Mouse (Mus musculus) left cerebral cortex, postnatal 36 days (tissue): ENCODE data around the gene Dlx1. TPM values are rescaled to one million over a fixed set of nuclear protein-coding genes. Genes with fewer than 3 reads are reported as not detected.

Experiments
- DNase-seq, 2 experiments: peaks; one replicate each; pipeline ENCODE4 v3.0.0; 2021 to 2022; ENCODE audit warnings: low spot score in 2 of 2, mixed read lengths in 1 of 2
- intact Hi-C: fragments of 180-260 bp; cut with DNase I; formaldehyde crosslinking; loops from one replicate; pipeline ENCODE4 v1.15.1; 2025
- total RNA-seq, 2 experiments: library from RNA; stranded (reverse); gene quantifications; 2 replicates each; pipeline ENCODE4 v1.2.3; 2021

Gene Dlx1
- 10 to 100 TPM; 19.4 to 21.5 TPM for total RNA-seq

- no peak for DNase-seq
- intact Hi-C loops = loop anchor here (5.0 kb wide), 1 partner anchor 76 kb away; the partner anchor contains the start of gene Metap1d
These were observed at the start of gene Dlx1 for GRCm38 (mm10) chr2:71528014-71528713. Gene Dlx1, plus strand, starts transcription at chr2:71528113.

GRCm38 (mm10) chr2:71479917-71480316 is 48.0 kb upstream of the Dlx1 start:
- no peak for DNase-seq
- intact Hi-C loops = no loop called here

- DNase-seq = no peak
- intact Hi-C loops = no loop called here
These were observed 46.1 kb upstream of the Dlx1 start for GRCm38 (mm10) chr2:71481825-71482224.

GRCm38 (mm10) chr2:71483046-71483716 is 44.7 kb upstream of the Dlx1 start:
- intact Hi-C loops = no loop called here
- DNase-seq = no peak

- DNase-seq = no peak
- intact Hi-C loops = no loop called here
These were observed 44.2 kb upstream of the Dlx1 start for GRCm38 (mm10) chr2:71483717-71484066.

- intact Hi-C loops = no loop called here
- DNase-seq = no peak
These were observed 36.6 kb upstream of the Dlx1 start for GRCm38 (mm10) chr2:71491295-71491694.

GRCm38 (mm10) chr2:71493161-71493683 is 34.7 kb upstream of the Dlx1 start:
- intact Hi-C loops = no loop called here
- DNase-seq = no peak

- DNase-seq = peak; percentile 21 to 22
- intact Hi-C loops = no loop called here
These were observed 33.4 kb upstream of the Dlx1 start for GRCm38 (mm10) chr2:71494503-71494902.

- peak in 1 of 2 experiments; percentile 13 for DNase-seq
- intact Hi-C loops = no loop called here
These were observed 32.9 kb upstream of the Dlx1 start for GRCm38 (mm10) chr2:71494971-71495370.

DNA sequence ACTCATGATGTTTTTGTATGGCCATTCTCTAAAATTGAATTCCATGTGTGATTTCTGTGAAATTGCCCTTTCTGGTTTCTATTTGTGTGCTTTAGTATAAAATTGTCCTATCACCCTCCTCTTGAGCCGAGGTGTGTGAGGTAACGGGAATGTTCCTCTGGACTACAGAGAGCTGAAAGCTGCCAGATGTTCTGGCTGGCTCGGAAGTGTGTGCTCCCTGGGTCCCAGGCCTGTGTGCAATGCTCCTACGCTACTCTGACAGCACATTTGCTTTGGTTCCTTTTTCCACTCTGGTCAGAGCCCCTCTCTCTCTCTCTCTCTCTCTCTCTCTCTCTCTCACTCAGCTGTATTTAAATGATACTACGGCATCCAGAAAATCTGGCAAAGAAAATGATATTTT is 30.7 kb upstream of the Dlx1 start:
- intact Hi-C loops = no loop called here
- no peak for DNase-seq

- DNase-seq = no peak
- intact Hi-C loops = no loop called here
These were observed 28.4 kb upstream of the Dlx1 start for GRCm38 (mm10) chr2:71499276-71500230.

DNA sequence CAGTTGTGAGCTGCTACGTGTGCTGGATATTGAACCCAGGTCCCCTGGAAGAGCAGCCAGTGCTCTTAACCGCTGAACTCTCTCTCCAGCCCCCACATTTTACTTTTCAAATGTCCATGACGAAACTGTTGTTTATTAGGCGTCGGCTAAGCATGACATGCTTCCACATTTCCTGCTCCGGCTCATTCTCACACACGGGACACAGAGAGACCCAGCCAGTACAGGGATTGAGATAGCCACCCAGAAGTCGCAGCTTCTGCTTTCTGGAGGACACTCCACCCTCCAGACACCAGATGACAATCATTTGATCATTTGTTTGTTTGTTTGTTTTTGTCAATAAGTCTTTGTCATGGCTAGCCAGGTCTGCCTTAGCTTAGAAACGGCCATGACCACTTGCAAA is 23.1 kb upstream of the Dlx1 start:
- no peak for DNase-seq
- intact Hi-C loops = no loop called here

DNA sequence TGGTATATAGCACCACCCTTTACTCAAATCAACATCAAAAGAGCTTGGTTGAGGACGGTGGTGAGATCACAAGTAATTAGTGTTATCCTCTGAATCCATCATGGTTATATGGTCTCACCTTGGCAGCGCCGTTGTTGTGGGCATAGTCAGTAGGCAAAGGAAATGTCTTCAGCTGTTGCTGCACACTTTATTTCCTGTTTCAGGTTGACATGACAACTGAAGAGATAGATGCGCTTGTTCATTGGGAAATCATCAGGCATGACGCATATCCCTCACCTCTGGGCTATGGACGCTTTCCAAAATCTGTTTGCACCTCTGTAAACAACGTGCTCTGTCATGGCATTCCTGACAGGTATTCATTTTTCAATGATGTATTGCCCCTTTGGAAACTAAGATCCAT is 16.7 kb upstream of the Dlx1 start:
- intact Hi-C loops = no loop called here
- no peak for DNase-seq

GRCm38 (mm10) chr2:71512326-71512725 is 15.6 kb upstream of the Dlx1 start:
- DNase-seq = no peak
- intact Hi-C loops = no loop called here

DNA sequence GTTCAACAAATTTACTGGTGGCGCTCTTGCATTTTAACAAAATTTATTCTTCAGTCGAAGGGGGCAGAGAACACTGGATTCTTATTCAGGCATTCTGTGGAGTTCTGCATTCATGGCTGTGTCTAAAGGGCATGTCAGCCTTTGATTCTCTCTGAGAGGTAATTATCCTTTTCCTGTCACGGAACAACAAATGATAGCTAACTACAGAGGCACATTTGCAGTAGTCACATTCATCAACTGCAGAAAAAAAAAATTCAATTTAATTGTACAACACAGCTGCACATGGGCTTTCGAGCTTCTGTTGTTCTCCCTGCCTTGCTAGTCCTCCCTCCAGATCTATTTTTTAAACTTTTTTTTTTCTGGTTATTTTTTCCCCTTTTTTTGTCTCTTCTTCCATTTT is 10.9 kb upstream of the Dlx1 start:
- DNase-seq = no peak
- intact Hi-C loops = loop anchor here (2.0 kb wide), 1 partner anchor 14 kb away; no protein-coding TSS in a partner anchor

- DNase-seq = no peak
- intact Hi-C loops = loop anchor here (2.0 kb wide), 1 partner anchor 13 kb away; no protein-coding TSS in a partner anchor
These were observed 10.3 kb upstream of the Dlx1 start for GRCm38 (mm10) chr2:71517466-71518099.

GRCm38 (mm10) chr2:71522871-71523270 is 5.0 kb upstream of the Dlx1 start:
- DNase-seq = no peak
- intact Hi-C loops = no loop called here

- intact Hi-C loops = no loop called here
- DNase-seq = no peak
These were observed 4.5 kb upstream of the Dlx1 start for GRCm38 (mm10) chr2:71523431-71523830.

DNA sequence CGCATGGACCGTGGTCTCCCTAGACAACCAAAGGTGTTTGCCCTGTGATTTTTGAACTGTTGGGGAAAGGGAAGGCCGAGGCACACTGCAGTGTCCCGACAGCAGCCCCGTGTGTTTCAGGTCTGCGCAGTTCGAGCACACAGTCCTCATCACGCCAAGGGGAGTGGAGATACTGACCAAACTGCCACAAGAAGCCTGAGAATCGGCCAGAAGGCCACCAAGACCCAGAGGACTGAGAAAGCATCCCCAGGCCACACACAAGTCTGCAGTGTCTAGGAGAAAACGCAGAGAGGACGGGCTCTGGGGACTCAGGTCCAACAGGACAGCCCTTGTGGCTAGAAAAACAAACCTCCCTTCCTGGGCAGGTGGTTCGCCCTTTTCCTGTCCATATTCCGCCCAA is 3.1 kb upstream of the Dlx1 start:
- intact Hi-C loops = loop anchor here (5.0 kb wide), 1 partner anchor 72 kb away; the partner anchor contains the start of gene Metap1d
- no peak for DNase-seq
